8 mouse cellular contexts compared by ENCODE assay signal in the genomic region with DNA sequence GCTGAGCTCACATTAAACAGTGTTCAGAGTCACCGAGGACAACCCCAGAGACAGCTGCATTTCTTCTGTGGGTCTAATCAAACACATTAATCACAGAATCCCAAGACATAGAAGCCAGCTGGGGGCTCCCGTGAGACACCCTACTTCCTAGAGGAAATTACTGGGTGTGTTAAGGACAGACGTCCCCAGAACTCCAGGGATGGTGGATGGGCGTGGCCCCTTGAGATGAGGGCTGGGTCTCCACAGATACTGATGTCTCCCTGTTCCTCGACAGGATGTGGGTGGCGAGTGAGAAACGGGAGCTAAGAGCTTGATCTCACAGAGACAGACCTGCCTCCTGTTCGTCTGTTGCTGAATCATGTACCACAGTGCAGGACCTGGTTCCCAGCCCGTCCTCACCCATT. TPM values are rescaled to one million over a fixed set of nuclear protein-coding genes. Genes with fewer than 3 reads are reported as not detected.
A peak's percentile ranks its signal among the peaks of the same experiment; 100 is the strongest.
DNase-seq lines count a peak whose midpoint lies in the region; ATAC-seq and TF ChIP-seq lines count a peak whose summit lies in the region.

No protein-coding gene starts in this region.

- ATAC-seq in embryonic facial prominence, embryonic 15.5 days (ENCODE audit: insufficient number of reproducible peaks, low FRiP score, low TSS enrichment, low read depth) = no peak
- ATAC-seq in heart, embryonic 15.5 days (replicated peaks; ENCODE audit: insufficient number of reproducible peaks, insufficient read depth, low FRiP score, low read depth) = peak; percentile 21; the same call in 1 of the 2 replicates
- no peak for ATAC-seq in kidney, embryonic 16.5 days (ENCODE audit: low FRiP score, low TSS enrichment)
- ATAC-seq in stomach, postnatal 0 days (ENCODE audit: low FRiP score, low TSS enrichment) = no peak

- DNase-seq in embryo, embryonic 10.5 days (ENCODE audit: low spot score) = peak; percentile 23
- DNase-seq in embryo, embryonic 9.5 days (ENCODE audit: extremely low spot score) = no peak
- peak; percentile 48 for DNase-seq in lung, postnatal 14 days
- no peak for DNase-seq in stomach, postnatal 0 days (ENCODE audit: low spot score)
- no peak for DNase-seq in spleen, adult 12 weeks (ENCODE audit: low spot score)

- peak overlapping the region; percentile 31 for H3K4me3 ChIP-seq in embryonic facial prominence, embryonic 15.5 days (replicated peaks)
- H3K4me3 ChIP-seq in heart, embryonic 15.5 days = peak overlapping the region; percentile 41
- H3K4me3 ChIP-seq in kidney, embryonic 16.5 days (ENCODE audit: low read length) = peak overlapping the region; percentile 38; the same call in 1 of the 2 replicates
- H3K4me3 ChIP-seq in stomach, postnatal 0 days (ENCODE audit: low read depth, low read length) = peak overlapping the region; percentile 6; the same call in 1 of the 2 replicates

- no peaks in the 10 kb centered on the region for H3K9me3 ChIP-seq in embryonic facial prominence, embryonic 15.5 days (replicated peaks)
- no peaks in the 10 kb centered on the region for H3K9me3 ChIP-seq in heart, embryonic 15.5 days (replicated peaks)
- H3K9me3 ChIP-seq in kidney, embryonic 16.5 days (ENCODE audit: low read length) = no peaks in the 10 kb centered on the region
- H3K9me3 ChIP-seq in stomach, postnatal 0 days (ENCODE audit: control insufficient read depth, low read length) = no peaks in the 10 kb centered on the region

- H3K27ac ChIP-seq in embryonic facial prominence, embryonic 15.5 days (replicated peaks) = peak overlapping the region; percentile 51
- no peak overlapping the region for H3K27ac ChIP-seq in heart, embryonic 15.5 days
- H3K27ac ChIP-seq in kidney, embryonic 16.5 days (ENCODE audit: low read length) = no peak overlapping the region
- no peak overlapping the region for H3K27ac ChIP-seq in stomach, postnatal 0 days (replicated peaks)

- TF ChIP-seq CTCF in stomach, postnatal 0 days (IDR thresholded peaks at IDR 0.05; ENCODE audit: low read depth) = 0 out of 2 replicates have a peak, but pooled peaks have one; percentile 10

- WGBS in embryonic facial prominence, embryonic 15.5 days = 2% methylated on average over 9 of the region's 9 CpGs
- 3% methylated on average over 9 of the region's 9 CpGs for WGBS in heart, embryonic 15.5 days
- WGBS in kidney, embryonic 16.5 days = 2% methylated on average over 9 of the region's 9 CpGs
- WGBS in stomach, postnatal 0 days = 4% methylated on average over 9 of the region's 9 CpGs

- no peaks in the 10 kb centered on the region for H3K36me3 ChIP-seq in embryonic facial prominence, embryonic 15.5 days
- peaks cover 11% of the 10 kb centered on the region; the same call in 1 of the 2 replicates for H3K36me3 ChIP-seq in heart, embryonic 15.5 days
- no peaks in the 10 kb centered on the region for H3K36me3 ChIP-seq in kidney, embryonic 16.5 days (ENCODE audit: insufficient read depth, low read length)
- no peaks in the 10 kb centered on the region for H3K36me3 ChIP-seq in stomach, postnatal 0 days (ENCODE audit: control insufficient read depth, insufficient read depth, low read length)

- peaks cover 38% of the 10 kb centered on the region for H3K4me1 ChIP-seq in embryonic facial prominence, embryonic 15.5 days
- peaks cover 43% of the 10 kb centered on the region for H3K4me1 ChIP-seq in heart, embryonic 15.5 days (replicated peaks)
- peaks cover 32% of the 10 kb centered on the region for H3K4me1 ChIP-seq in kidney, embryonic 16.5 days (ENCODE audit: insufficient read depth, low read length)
- peaks cover 2% of the 10 kb centered on the region; the same call in 1 of the 2 replicates for H3K4me1 ChIP-seq in stomach, postnatal 0 days (replicated peaks; ENCODE audit: control insufficient read depth, insufficient read depth)

- no peak overlapping the region for H3K9ac ChIP-seq in embryonic facial prominence, embryonic 15.5 days
- peak overlapping the region; percentile 52; the same call in 1 of the 2 replicates for H3K9ac ChIP-seq in heart, embryonic 15.5 days
- H3K9ac ChIP-seq in kidney, embryonic 16.5 days (replicated peaks; ENCODE audit: low read length) = peak overlapping the region; percentile 40; the same call in 1 of the 2 replicates
- no peak overlapping the region for H3K9ac ChIP-seq in stomach, postnatal 0 days (ENCODE audit: low read length)

- H3K27me3 ChIP-seq in embryonic facial prominence, embryonic 15.5 days = peaks cover 24% of the 10 kb centered on the region
- H3K27me3 ChIP-seq in heart, embryonic 15.5 days = no peaks in the 10 kb centered on the region; the same call in 1 of the 2 replicates
- H3K27me3 ChIP-seq in kidney, embryonic 16.5 days (ENCODE audit: insufficient read depth, low read length) = peaks cover 11% of the 10 kb centered on the region; the same call in 1 of the 2 replicates
- no peaks in the 10 kb centered on the region for H3K27me3 ChIP-seq in stomach, postnatal 0 days (ENCODE audit: control insufficient read depth, insufficient read depth, low read length)

- peak overlapping the region; percentile 51 for H3K4me2 ChIP-seq in embryonic facial prominence, embryonic 15.5 days (replicated peaks)
- H3K4me2 ChIP-seq in heart, embryonic 15.5 days = peak overlapping the region; percentile 69
- peak overlapping the region; percentile 61 for H3K4me2 ChIP-seq in kidney, embryonic 16.5 days (replicated peaks; ENCODE audit: low read depth, low read length)
- peak overlapping the region; percentile 51 for H3K4me2 ChIP-seq in stomach, postnatal 0 days (replicated peaks; ENCODE audit: low read depth)

- no peak for TF ChIP-seq EP300 in stomach, postnatal 0 days (optimal IDR thresholded peaks at IDR 0.05)

RNA-seq across cellular contexts. Expression of a gene that starts 17.7 kb away (rescaled TPM):
- 0.12 and 0.20 TPM in 2 replicates for polyA plus RNA-seq in embryonic facial prominence, embryonic 15.5 days (2015; fragmentation: Nextera tagmentation; extraction: Ambion mirVana)
- polyA plus RNA-seq in heart, embryonic 15.5 days (2015; fragmentation: Nextera tagmentation; extraction: Ambion mirVana) = not detected in 2 replicates
- not detected in 2 replicates for polyA plus RNA-seq in kidney, embryonic 16.5 days (2015; fragmentation: Nextera tagmentation; extraction: Ambion mirVana)
- polyA plus RNA-seq in stomach, postnatal 0 days (2015; fragmentation: Nextera tagmentation; extraction: Ambion mirVana) = not detected in 2 replicates

RNA-seq across cellular contexts. Expression of a gene that starts 33.6 kb away (rescaled TPM):
- 48.2 and 49.7 TPM in 2 replicates for polyA plus RNA-seq in embryonic facial prominence, embryonic 15.5 days (2015; fragmentation: Nextera tagmentation; extraction: Ambion mirVana)
- polyA plus RNA-seq in heart, embryonic 15.5 days (2015; fragmentation: Nextera tagmentation; extraction: Ambion mirVana) = 26.1 and 31.0 TPM in 2 replicates
- 50.1 and 50.6 TPM in 2 replicates for polyA plus RNA-seq in kidney, embryonic 16.5 days (2015; fragmentation: Nextera tagmentation; extraction: Ambion mirVana)
- 19.4 and 19.8 TPM in 2 replicates for polyA plus RNA-seq in stomach, postnatal 0 days (2015; fragmentation: Nextera tagmentation; extraction: Ambion mirVana)

Comparison
In these comparisons a context has a peak if more than half of its experiments do, and no peak if none do; other contexts are left out.
1. DNase-seq: peak in embryo, embryonic 10.5 days (single experiment) and lung, postnatal 14 days (single experiment); none in embryo, embryonic 9.5 days (single experiment), stomach, postnatal 0 days (single experiment) and spleen, adult 12 weeks (single experiment).
2. H3K9ac ChIP-seq: peak in heart, embryonic 15.5 days (single experiment) and kidney, embryonic 16.5 days (single experiment); none in embryonic facial prominence, embryonic 15.5 days (single experiment) and stomach, postnatal 0 days (single experiment).
3. Peak in every context shown above with its lines, with median percentiles within 50 percentile points of each other: H3K4me2 ChIP-seq and H3K4me3 ChIP-seq.